Mouse (Mus musculus) neural tube, embryonic 12.5 days (tissue): ENCODE data around the gene Tmem30a. TPM values are rescaled to one million over a fixed set of nuclear protein-coding genes. Genes with fewer than 3 reads are reported as not detected.

Source experiments
- ATAC-seq: fragments of 200-750 bp; cut with Nextera tagmentation; 2 replicates; pipeline ENCODE4 v1.8.0; 2017; ENCODE audit warnings: low read depth, mild to moderate bottlenecking, moderate TSS enrichment, moderate library complexity; ENCODE audit not compliant: low FRiP score
- H3K27ac ChIP-seq: fragments of 300-500 bp; sonication (generic); 2 replicates; pipeline ENCODE4 v1.5.1; 2016
- H3K27me3 ChIP-seq: fragments of 300-500 bp; sonication (generic); replicated peaks from 2 replicates; pipeline ENCODE4 v1.6.1; 2016; ENCODE audit warnings: mild to moderate bottlenecking
- H3K36me3 ChIP-seq: fragments of 300-500 bp; sonication (generic); 2 replicates; pipeline ENCODE4 v1.6.1; 2016; ENCODE audit warnings: mild to moderate bottlenecking
- H3K4me1 ChIP-seq: fragments of 300-500 bp; sonication (generic); 2 replicates; pipeline ENCODE4 v1.6.1; 2016
- H3K4me2 ChIP-seq: fragments of 300-500 bp; sonication (generic); replicated peaks from 2 replicates; pipeline ENCODE4 v1.6.1; 2016; ENCODE audit warnings: mild to moderate bottlenecking
- H3K4me3 ChIP-seq: fragments of 300-500 bp; sonication (generic); 2 replicates; pipeline ENCODE4 v1.5.1; 2016
- H3K9ac ChIP-seq: fragments of 300-500 bp; sonication (generic); 2 replicates; pipeline ENCODE4 v1.6.1; 2016; ENCODE audit warnings: mild to moderate bottlenecking
- H3K9me3 ChIP-seq: fragments of 300-500 bp; sonication (generic); 2 replicates; pipeline ENCODE4 v1.6.1; 2016; ENCODE audit warnings: mild to moderate bottlenecking
- WGBS: fragments of 180-500 bp; shearing (Covaris S2); methylation state at CpG from one replicate; pipeline ENCODE4 v1.1.7; 2016; 5-methylcytosine and 5-hydroxymethylcytosine counted together
- polyA plus RNA-seq: library from polyadenylated mRNA; unstranded; fragments of >200 nt; fragmentation: Nextera tagmentation; extraction: Ambion mirVana; gene quantifications from 2 replicates; pipeline ENCODE4 v1.2.1, GENCODE M21; 2016

Tmem30a gene
- polyA plus RNA-seq, 1 experiment from 2014 or later = 106 TPM

GRCm38 (mm10) chr9:79784934-79785793, 8.1 kb downstream of the Tmem30a start:
- H3K27me3 ChIP-seq = no peaks in the 10 kb centered on the region
- no peak overlapping the region for H3K4me3 ChIP-seq
- H3K4me2 ChIP-seq = no peak overlapping the region
- H3K4me1 ChIP-seq = peaks cover 17% of the 10 kb centered on the region; the same call in 1 of the 2 replicates
- 74% methylated on average over 2 of the region's 2 CpGs for WGBS
- no peaks in the 10 kb centered on the region for H3K36me3 ChIP-seq
- no peaks in the 10 kb centered on the region for H3K9me3 ChIP-seq
- no peak overlapping the region for H3K9ac ChIP-seq
- ATAC-seq = no peak
- no peak overlapping the region for H3K27ac ChIP-seq

GRCm38 (mm10) chr9:79784439-79784838, 8.9 kb downstream of the Tmem30a start:
- WGBS = 31% methylated on average over 3 of the region's 3 CpGs
- no peak overlapping the region for H3K4me2 ChIP-seq
- 0 out of 2 replicates have a peak, but pooled peaks cover 16% of the 10 kb centered on the region for H3K4me1 ChIP-seq
- no peaks in the 10 kb centered on the region for H3K9me3 ChIP-seq
- no peaks in the 10 kb centered on the region for H3K36me3 ChIP-seq
- H3K4me3 ChIP-seq = no peak overlapping the region
- no peak for ATAC-seq
- no peak overlapping the region for H3K9ac ChIP-seq
- no peak overlapping the region for H3K27ac ChIP-seq
- H3K27me3 ChIP-seq = no peaks in the 10 kb centered on the region

GRCm38 (mm10) chr9:79779354-79779753, 14.0 kb downstream of the Tmem30a start:
- H3K4me3 ChIP-seq = no peak overlapping the region
- H3K27me3 ChIP-seq = no peaks in the 10 kb centered on the region
- no peak overlapping the region for H3K4me2 ChIP-seq
- no peaks in the 10 kb centered on the region for H3K9me3 ChIP-seq
- H3K4me1 ChIP-seq = 0 out of 2 replicates have a peak, but pooled peaks cover 3% of the 10 kb centered on the region
- H3K9ac ChIP-seq = no peak overlapping the region
- no peak for ATAC-seq
- WGBS = 88% methylated on average over 2 of the region's 2 CpGs
- peaks cover 6% of the 10 kb centered on the region; the same call in 1 of the 2 replicates for H3K36me3 ChIP-seq
- no peak overlapping the region for H3K27ac ChIP-seq

DNA sequence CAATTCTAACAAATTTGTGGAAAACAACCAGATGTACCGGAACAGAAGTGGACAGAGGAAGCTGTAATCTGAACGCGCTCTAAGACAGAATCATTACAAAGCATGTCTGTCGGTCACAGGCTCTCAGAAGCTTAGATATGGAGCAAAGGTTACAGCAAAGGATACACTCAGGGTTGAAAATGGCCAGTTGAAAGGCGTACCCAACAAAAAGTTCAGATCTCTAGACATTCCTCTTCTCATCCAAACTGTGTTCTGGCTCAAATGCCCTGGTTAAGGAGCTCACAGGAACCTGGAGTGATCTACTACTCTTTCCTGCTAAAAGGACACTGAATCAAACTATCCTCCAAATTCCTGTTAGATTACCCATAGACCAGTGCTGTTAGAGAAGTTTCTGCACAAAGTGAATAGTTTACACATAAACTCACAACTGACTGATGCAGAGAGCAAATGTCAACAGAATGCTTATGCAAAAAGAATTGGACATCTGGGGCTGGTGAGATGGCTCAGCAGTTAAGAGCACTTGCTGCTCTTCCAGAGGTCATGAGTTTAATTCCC, 26.2 kb downstream of the Tmem30a start:
- Histone ChIP-seq H3K27ac (no peak overlapping the region), H3K4me2 (no peak overlapping the region), H3K9ac (no peak overlapping the region), H3K27me3 (no peaks in the 10 kb centered on the region), H3K4me1 (no peaks in the 10 kb centered on the region), H3K4me3 (no peak overlapping the region), H3K9me3 (no peaks in the 10 kb centered on the region), H3K36me3 (no peaks in the 10 kb centered on the region)
- 92% methylated on average over 5 of the region's 5 CpGs for WGBS
- ATAC-seq = no peak

GRCm38 (mm10) chr9:79765329-79765728, 28.0 kb downstream of the Tmem30a start:
- Histone ChIP-seq H3K27ac (no peak overlapping the region), H3K4me3 (no peak overlapping the region), H3K36me3 (no peaks in the 10 kb centered on the region), H3K27me3 (no peaks in the 10 kb centered on the region), H3K9me3 (no peaks in the 10 kb centered on the region), H3K4me1 (no peaks in the 10 kb centered on the region), H3K9ac (no peak overlapping the region), H3K4me2 (no peak overlapping the region)
- no peak for ATAC-seq
- 87% methylated on average over 4 of the region's 4 CpGs for WGBS

- no peak for ATAC-seq
- Histone ChIP-seq H3K27me3 (no peaks in the 10 kb centered on the region), H3K4me2 (no peak overlapping the region), H3K9me3 (no peaks in the 10 kb centered on the region), H3K4me3 (no peak overlapping the region), H3K4me1 (peaks cover 5% of the 10 kb centered on the region; the same call in 1 of the 2 replicates), H3K9ac (no peak overlapping the region), H3K27ac (no peak overlapping the region), H3K36me3 (0 out of 2 replicates have a peak, but pooled peaks cover 3% of the 10 kb centered on the region)
- WGBS = 84% methylated on average over 6 of the region's 6 CpGs
Measured at GRCm38 (mm10) chr9:79762519-79762918, 30.8 kb downstream of the Tmem30a start.

GRCm38 (mm10) chr9:79760076-79760475, 33.2 kb downstream of the Tmem30a start:
- no peaks in the 10 kb centered on the region for H3K9me3 ChIP-seq
- H3K27me3 ChIP-seq = no peaks in the 10 kb centered on the region
- peak overlapping the region; percentile 74 for H3K4me3 ChIP-seq
- peak; percentile 42; the same call in 1 of the 2 replicates for ATAC-seq
- peaks cover 13% of the 10 kb centered on the region for H3K36me3 ChIP-seq
- peaks cover 5% of the 10 kb centered on the region; the same call in 1 of the 2 replicates for H3K4me1 ChIP-seq
- peak overlapping the region; percentile 72 for H3K4me2 ChIP-seq
- H3K9ac ChIP-seq = peak overlapping the region; percentile 54
- H3K27ac ChIP-seq = 0 out of 2 replicates have a peak overlapping the region, but pooled peaks have one; percentile 23
- WGBS = 11% methylated on average over 14 of the region's 14 CpGs

- WGBS = under 1% methylated on average over 49 of the region's 49 CpGs
- H3K4me3 ChIP-seq = peak within 1 kb of the TSS; percentile 74
- peak within 1 kb of the TSS; percentile 62; the same call in 1 of the 2 replicates for H3K27ac ChIP-seq
- peak within 1 kb of the TSS; percentile 72 for H3K4me2 ChIP-seq
- H3K27me3 ChIP-seq = no peaks in the 10 kb centered on the region
- peaks cover 16% of the 10 kb centered on the region for H3K36me3 ChIP-seq
- peak; percentile 100 for ATAC-seq
- peak within 1 kb of the TSS; percentile 74 for H3K9ac ChIP-seq
- peaks cover 5% of the 10 kb centered on the region; the same call in 1 of the 2 replicates for H3K4me1 ChIP-seq
- H3K9me3 ChIP-seq = no peaks in the 10 kb centered on the region
Measured at GRCm38 (mm10) chr9:79759385-79760005, 33.8 kb downstream of the Tmem30a start, which contains the start of gene Cox7a2. TSS of gene Cox7a2 (minus strand) at chr9:79759878.

- H3K9me3 ChIP-seq = no peaks in the 10 kb centered on the region
- H3K4me1 ChIP-seq = peaks cover 5% of the 10 kb centered on the region; the same call in 1 of the 2 replicates
- 94% methylated on average over 4 of the region's 4 CpGs for WGBS
- H3K4me2 ChIP-seq = no peak overlapping the region
- H3K4me3 ChIP-seq = no peak overlapping the region
- H3K9ac ChIP-seq = no peak overlapping the region
- no peaks in the 10 kb centered on the region for H3K27me3 ChIP-seq
- H3K27ac ChIP-seq = no peak overlapping the region
- no peak for ATAC-seq
- H3K36me3 ChIP-seq = peaks cover 39% of the 10 kb centered on the region
Measured at GRCm38 (mm10) chr9:79755311-79755710, 38.0 kb downstream of the Tmem30a start.

GRCm38 (mm10) chr9:79751846-79752245, 41.5 kb downstream of the Tmem30a start:
- no peak for ATAC-seq
- H3K9me3 ChIP-seq = no peaks in the 10 kb centered on the region
- no peak overlapping the region for H3K27ac ChIP-seq
- H3K4me1 ChIP-seq = no peaks in the 10 kb centered on the region
- no peaks in the 10 kb centered on the region for H3K27me3 ChIP-seq
- no peak overlapping the region for H3K4me2 ChIP-seq
- WGBS = 69% methylated on average over 8 of the region's 8 CpGs
- no peak overlapping the region for H3K4me3 ChIP-seq
- H3K9ac ChIP-seq = no peak overlapping the region
- H3K36me3 ChIP-seq = peaks cover 36% of the 10 kb centered on the region

DNA sequence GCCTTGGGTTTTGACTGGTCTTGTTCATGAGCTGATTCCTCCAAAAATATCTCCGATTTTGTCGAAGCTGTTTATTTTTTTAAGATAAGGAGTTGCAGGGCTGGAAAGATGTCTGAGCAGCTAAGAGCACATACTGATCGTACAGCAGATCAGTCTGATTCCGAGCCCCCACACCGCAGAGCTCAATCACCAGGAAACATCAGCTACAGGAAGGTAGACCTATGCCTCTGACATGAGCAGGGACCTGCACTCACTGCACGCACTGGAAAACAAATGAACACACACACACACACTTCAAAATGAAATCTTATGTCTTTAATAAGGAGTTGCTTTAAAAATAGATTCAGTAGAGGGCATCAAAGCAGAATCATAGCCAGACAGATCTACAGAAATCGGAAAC, 42.6 kb downstream of the Tmem30a start:
- no peak overlapping the region for H3K9ac ChIP-seq
- H3K36me3 ChIP-seq = peaks cover 32% of the 10 kb centered on the region
- H3K4me1 ChIP-seq = no peaks in the 10 kb centered on the region
- H3K27me3 ChIP-seq = no peaks in the 10 kb centered on the region
- no peak for ATAC-seq
- 93% methylated on average over 7 of the region's 7 CpGs for WGBS
- no peaks in the 10 kb centered on the region for H3K9me3 ChIP-seq
- H3K27ac ChIP-seq = no peak overlapping the region
- H3K4me3 ChIP-seq = no peak overlapping the region
- no peak overlapping the region for H3K4me2 ChIP-seq

DNA sequence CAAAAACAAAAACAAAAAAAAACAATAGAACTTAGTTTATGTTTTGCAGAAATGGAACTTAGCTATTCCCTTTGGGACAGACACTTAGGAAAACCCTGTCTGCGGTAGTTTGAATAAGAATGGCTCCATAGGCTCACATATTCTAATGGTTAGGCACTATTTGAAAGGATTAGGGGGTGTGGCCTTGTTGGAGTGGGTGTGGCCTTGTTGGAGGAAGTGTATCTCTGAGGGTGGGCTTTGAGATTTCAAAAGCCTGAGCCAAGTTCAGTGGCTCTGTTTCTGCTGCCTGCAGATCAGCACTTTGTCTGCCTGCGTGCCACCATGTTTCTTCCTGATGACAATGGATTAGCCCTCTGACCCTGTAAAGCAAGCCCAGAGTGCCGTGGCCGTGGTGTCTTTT, 48.3 kb downstream of the Tmem30a start:
- Histone ChIP-seq H3K4me1 (no peaks in the 10 kb centered on the region), H3K27ac (no peak overlapping the region), H3K36me3 (no peaks in the 10 kb centered on the region), H3K4me2 (no peak overlapping the region), H3K27me3 (no peaks in the 10 kb centered on the region), H3K4me3 (no peak overlapping the region), H3K9ac (no peak overlapping the region), H3K9me3 (no peaks in the 10 kb centered on the region)
- WGBS = 65% methylated on average over 4 of the region's 4 CpGs
- no peak for ATAC-seq
